Mouse (Mus musculus) adrenal gland, postnatal 36 days (tissue): Measurements from ENCODE around the gene Mall. TPM values are rescaled to one million over a fixed set of nuclear protein-coding genes. Genes with fewer than 3 reads are reported as not detected.

Experiments used
- DNase-seq, 2 experiments: peaks; one replicate each; pipeline ENCODE4 v3.0.0; 2021; ENCODE audit warnings: mixed read lengths in 1 of 2
- long read RNA-seq, 2 experiments: library from polyadenylated mRNA; stranded (forward); transcript quantifications; one replicate each; pipeline ENCODE4 v2.0.0; 2021; ENCODE audit warnings: borderline sequencing depth in 2 of 2
- total RNA-seq, 2 experiments: library from RNA; stranded (reverse); gene quantifications; 2 replicates each; pipeline ENCODE4 v1.2.3; 2021

Mall gene
- 1 to 10 TPM in 1 of 2 experiments, under 1 TPM in 1; 0.86 to 2.2 TPM for total RNA-seq
- long read RNA-seq, experiment 1, partial matches to known transcripts, result 1 of 1 reads
- long read RNA-seq, experiment 1, other reads (novel, unspliced or antisense), result 0 of 1 reads
- long read RNA-seq, experiment 2, result 0 reads

GRCm38 (mm10) chr2:127729671-127730070 is at the start of gene Mall:
Mall (minus strand) TSS chr2:127729932.
- DNase-seq, result peak in 1 of 2 experiments; percentile 19

- no peak for DNase-seq
Observed at GRCm38 (mm10) chr2:127778451-127778850, 48.7 kb upstream of the Mall start.

- peak in 1 of 2 experiments; percentile 29 for DNase-seq
Observed at GRCm38 (mm10) chr2:127775013-127775412, 45.3 kb upstream of the Mall start.

- no peak for DNase-seq
Observed at GRCm38 (mm10) chr2:127774578-127774941, 44.8 kb upstream of the Mall start.

GRCm38 (mm10) chr2:127773938-127774577 is 44.3 kb upstream of the Mall start:
- no peak for DNase-seq

GRCm38 (mm10) chr2:127761587-127761986 is 31.9 kb upstream of the Mall start:
- DNase-seq, result no peak

- DNase-seq, result peak; percentile 28 to 37
Observed at GRCm38 (mm10) chr2:127760429-127761000, 30.8 kb upstream of the Mall start.

GRCm38 (mm10) chr2:127760014-127760413 is 30.3 kb upstream of the Mall start:
- DNase-seq, result no peak

GRCm38 (mm10) chr2:127759157-127759880 is 29.6 kb upstream of the Mall start:
- DNase-seq, result peak; percentile 72 to 75

- no peak for DNase-seq
Observed at GRCm38 (mm10) chr2:127757171-127757570, 27.4 kb upstream of the Mall start.

GRCm38 (mm10) chr2:127754113-127754512 is 24.4 kb upstream of the Mall start:
- DNase-seq, result no peak

- DNase-seq, result no peak
Observed at GRCm38 (mm10) chr2:127751849-127752610, 22.3 kb upstream of the Mall start.

GRCm38 (mm10) chr2:127749376-127749775 is 19.6 kb upstream of the Mall start:
- DNase-seq, result peak; percentile 59 to 65

- no peak for DNase-seq
Observed at GRCm38 (mm10) chr2:127748316-127748715, 18.6 kb upstream of the Mall start.

GRCm38 (mm10) chr2:127742637-127743036 is 12.9 kb upstream of the Mall start:
- no peak for DNase-seq

- peak; percentile 41 to 50 for DNase-seq
Observed at GRCm38 (mm10) chr2:127740756-127741519, 11.2 kb upstream of the Mall start.

GRCm38 (mm10) chr2:127737885-127738284 is 8.2 kb upstream of the Mall start:
- no peak for DNase-seq

- no peak for DNase-seq
Observed at GRCm38 (mm10) chr2:127736631-127737209, 7.0 kb upstream of the Mall start.

GRCm38 (mm10) chr2:127735512-127736145 is 5.9 kb upstream of the Mall start:
- peak in 1 of 2 experiments; percentile 22 for DNase-seq

- DNase-seq, result no peak
Observed at GRCm38 (mm10) chr2:127734889-127735288, 5.2 kb upstream of the Mall start.
